Mouse (Mus musculus) midbrain, embryonic 16.5 days (tissue): ENCODE measurements at regions not wholly inside any gene's neighbourhood (a gene's known extent, or its start where the extent isn't known, plus 50 kb on each side); places are given as distances from the start of the nearest gene placed in this dataset.

ENCODE experiments used
- ATAC-seq: fragments of 200-750 bp; cut with Nextera tagmentation; 2 replicates; pipeline ENCODE4 v1.8.0; 2017; ENCODE audit warnings: moderate TSS enrichment
- H3K27ac ChIP-seq: fragments of 300-500 bp; sonication (generic); 2 replicates; pipeline ENCODE4 v1.5.1; 2014; ENCODE audit warnings: mild to moderate bottlenecking, low read length, mixed read lengths
- H3K27me3 ChIP-seq: fragments of 300-500 bp; sonication (generic); 2 replicates; pipeline ENCODE4 v1.6.1; 2014; ENCODE audit warnings: low read depth, low read length, mixed read lengths; ENCODE audit not compliant: control insufficient read depth, insufficient read depth
- H3K36me3 ChIP-seq: fragments of 300-500 bp; sonication (generic); 2 replicates; pipeline ENCODE4 v1.6.1; 2014; ENCODE audit warnings: mild to moderate bottlenecking, low read length, moderate library complexity, mixed read lengths; ENCODE audit not compliant: control insufficient read depth, insufficient read depth
- H3K4me1 ChIP-seq: fragments of 300-500 bp; sonication (generic); 2 replicates; pipeline ENCODE4 v1.6.1; 2014; ENCODE audit warnings: mild to moderate bottlenecking, low read length, mixed read lengths; ENCODE audit not compliant: control insufficient read depth, insufficient read depth
- H3K4me2 ChIP-seq: fragments of 300-500 bp; sonication (generic); 2 replicates; pipeline ENCODE4 v1.6.1; 2014; ENCODE audit warnings: mild to moderate bottlenecking, low read length, mixed read lengths
- H3K4me3 ChIP-seq: fragments of 300-500 bp; sonication (generic); 2 replicates; pipeline ENCODE4 v1.5.1; 2014; ENCODE audit warnings: low read depth, mild to moderate bottlenecking, low read length, moderate library complexity, mixed read lengths
- H3K9ac ChIP-seq: fragments of 300-500 bp; sonication (generic); 2 replicates; pipeline ENCODE4 v1.6.1; 2014; ENCODE audit warnings: low read depth, low read length, mixed read lengths
- H3K9me3 ChIP-seq: fragments of 300-500 bp; sonication (generic); replicated peaks from 2 replicates; pipeline ENCODE4 v1.6.1; 2014; ENCODE audit warnings: mild to moderate bottlenecking, low read length, mixed read lengths; ENCODE audit not compliant: control insufficient read depth, poor library complexity, severe bottlenecking
- WGBS: fragments of 180-500 bp; shearing (Covaris S2); extraction: QIAGEN DNeasy Blood & Tissue Kit; methylation state at CpG from one replicate; pipeline ENCODE4 v1.1.7; 2014; 5-methylcytosine and 5-hydroxymethylcytosine counted together

DNA sequence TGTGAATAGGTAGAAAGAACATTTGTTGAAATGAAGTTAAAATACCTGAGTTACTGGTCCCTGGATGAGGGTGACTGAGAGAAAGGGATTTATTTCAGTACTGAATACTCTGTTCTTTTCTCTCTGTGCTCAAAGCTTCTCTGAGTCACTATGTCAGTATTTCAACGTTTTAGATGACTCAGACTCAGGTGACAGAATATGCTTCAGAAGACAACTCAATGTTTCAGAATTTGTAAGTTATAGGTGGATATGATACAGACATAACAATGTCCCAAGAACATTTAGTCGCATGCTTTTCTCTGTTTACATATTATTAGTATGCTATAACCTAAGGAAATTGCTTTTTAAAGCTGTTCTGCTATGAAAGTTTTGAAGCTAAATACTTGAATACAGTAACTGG lies 1069.5 kb downstream of the Adgrl3 start:
- no peak for ATAC-seq
- H3K9ac ChIP-seq, result no peak overlapping the region
- no peak overlapping the region for H3K4me3 ChIP-seq
- no peaks in the 10 kb centered on the region for H3K4me1 ChIP-seq
- H3K9me3 ChIP-seq, result no peaks in the 10 kb centered on the region
- H3K4me2 ChIP-seq, result no peak overlapping the region
- no peak overlapping the region for H3K27ac ChIP-seq
- H3K27me3 ChIP-seq, result no peaks in the 10 kb centered on the region
- no peaks in the 10 kb centered on the region for H3K36me3 ChIP-seq
- WGBS, result 74% methylated on average over 2 of the region's 2 CpGs

DNA sequence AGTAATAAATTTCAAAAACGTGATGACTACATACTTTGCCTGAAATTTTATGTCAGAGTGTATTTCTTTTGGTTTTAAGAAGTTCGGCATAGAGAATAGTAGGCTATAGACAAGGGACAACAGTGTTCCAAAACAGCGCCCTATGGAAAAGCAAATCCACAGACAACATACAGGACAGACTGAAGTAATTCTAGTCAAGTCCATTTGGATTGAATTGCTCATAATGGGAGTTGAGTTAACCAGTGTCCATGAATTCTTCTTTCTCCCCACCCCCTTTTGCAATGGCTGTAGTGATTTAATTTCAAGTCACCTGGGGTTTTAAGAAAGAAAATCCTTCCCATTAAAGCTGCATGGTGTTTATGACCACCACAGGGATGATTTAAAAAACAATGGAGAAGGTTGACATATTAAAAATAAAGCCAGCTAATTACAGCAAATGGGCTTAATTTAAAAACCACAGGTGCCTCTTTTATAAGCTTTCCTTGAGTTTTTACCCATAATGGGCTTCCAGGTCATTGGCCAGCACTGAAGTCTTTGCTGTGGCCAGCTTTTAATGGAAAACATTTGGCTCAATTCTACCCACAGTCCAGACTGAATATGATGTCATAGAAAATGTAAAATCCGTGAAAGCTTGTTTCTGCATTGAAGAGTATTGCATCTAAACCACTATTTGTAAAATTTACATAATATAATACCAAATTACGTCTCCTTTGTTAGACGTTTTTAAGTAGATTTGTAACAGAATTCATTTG lies 1083.3 kb downstream of the Adgrl3 start:
- Histone ChIP-seq H3K4me3 (no peak overlapping the region), H3K9me3 (no peaks in the 10 kb centered on the region), H3K4me2 (no peak overlapping the region), H3K4me1 (no peaks in the 10 kb centered on the region), H3K36me3 (no peaks in the 10 kb centered on the region), H3K27ac (no peak overlapping the region), H3K27me3 (no peaks in the 10 kb centered on the region), H3K9ac (no peak overlapping the region)
- no peak for ATAC-seq
- WGBS, result 85% methylated on average over 6 of the region's 6 CpGs

DNA sequence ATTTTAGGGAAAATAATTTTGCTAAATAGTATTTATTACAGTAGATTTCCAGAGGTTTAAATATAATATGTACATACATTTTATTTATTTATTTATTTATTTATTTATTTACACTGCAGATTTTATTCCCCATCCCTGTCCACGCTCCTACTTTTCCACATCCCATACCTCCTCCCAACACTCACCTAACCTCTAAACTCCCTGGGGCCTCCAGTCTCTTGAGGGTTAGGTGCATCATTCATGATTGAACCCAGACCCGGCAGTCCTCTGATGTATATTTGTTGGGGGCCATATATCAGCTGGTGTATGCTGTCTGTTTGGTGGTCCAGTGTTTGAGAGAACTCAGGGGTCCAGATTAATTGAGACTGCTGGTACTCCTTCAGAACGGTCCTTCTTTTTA lies 1083.9 kb downstream of the Adgrl3 start:
- Histone ChIP-seq H3K27ac (no peak overlapping the region), H3K4me1 (no peaks in the 10 kb centered on the region), H3K9ac (no peak overlapping the region), H3K4me2 (no peak overlapping the region), H3K9me3 (no peaks in the 10 kb centered on the region), H3K36me3 (no peaks in the 10 kb centered on the region), H3K4me3 (no peak overlapping the region), H3K27me3 (no peaks in the 10 kb centered on the region)
- 88% methylated on average over 3 of the region's 3 CpGs for WGBS
- no peak for ATAC-seq

DNA sequence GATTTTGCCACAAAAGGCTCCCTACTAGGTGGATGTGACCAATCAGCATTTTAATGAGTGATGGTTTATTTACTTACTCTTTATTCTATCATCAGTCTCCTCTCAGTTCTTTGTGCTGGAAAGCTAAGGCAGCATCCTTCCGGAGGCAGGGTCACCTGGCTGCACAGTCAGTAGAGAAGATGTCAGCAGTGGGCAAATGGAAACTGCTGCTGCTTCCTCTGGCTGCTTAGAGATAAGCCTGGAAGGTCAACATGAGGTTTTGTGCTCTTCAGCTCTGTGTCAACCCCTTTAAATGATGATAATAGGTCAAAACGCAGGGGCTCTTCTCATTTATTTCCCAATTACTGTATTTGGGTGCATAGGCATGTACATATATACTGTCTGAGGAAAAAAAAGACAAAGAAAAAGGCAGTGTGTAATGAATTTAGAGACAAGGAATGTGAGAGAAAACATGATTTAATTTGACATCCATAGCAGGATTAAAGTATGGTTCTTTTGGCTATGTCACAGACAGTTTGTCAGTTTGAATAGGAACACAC lies 1106.1 kb downstream of the Adgrl3 start:
- Histone ChIP-seq H3K27me3 (no peaks in the 10 kb centered on the region), H3K4me3 (no peak overlapping the region), H3K4me2 (no peak overlapping the region), H3K4me1 (no peaks in the 10 kb centered on the region), H3K27ac (no peak overlapping the region), H3K36me3 (no peaks in the 10 kb centered on the region), H3K9ac (no peak overlapping the region), H3K9me3 (no peaks in the 10 kb centered on the region)
- WGBS, result 25% methylated on average over 2 of the region's 2 CpGs
- ATAC-seq, result no peak

DNA sequence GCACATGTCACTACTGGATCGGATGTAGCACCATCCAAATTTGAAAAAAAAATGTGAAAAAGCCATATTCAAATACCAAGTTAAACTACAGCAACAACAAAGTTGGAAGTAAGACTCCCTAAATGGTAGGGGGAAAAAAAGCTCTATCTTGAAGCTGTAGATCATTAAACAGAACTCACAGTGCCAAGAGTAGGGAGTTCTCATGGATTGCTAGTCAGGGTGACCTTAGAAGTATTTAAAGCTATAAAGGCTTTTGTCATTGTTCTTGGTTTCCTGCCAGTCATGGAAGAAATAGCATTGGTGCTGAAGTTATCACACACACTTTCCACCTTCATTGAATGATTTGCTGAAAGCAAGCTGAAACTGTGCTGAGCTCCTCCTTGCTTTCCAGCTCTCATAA lies 1122.1 kb downstream of the Adgrl3 start:
- no peak overlapping the region for H3K9ac ChIP-seq
- no peaks in the 10 kb centered on the region for H3K9me3 ChIP-seq
- no peak overlapping the region for H3K4me2 ChIP-seq
- H3K27ac ChIP-seq, result no peak overlapping the region
- 100% methylated on average over 1 of the region's 1 CpGs for WGBS
- no peaks in the 10 kb centered on the region for H3K4me1 ChIP-seq
- ATAC-seq, result no peak
- H3K27me3 ChIP-seq, result no peaks in the 10 kb centered on the region
- H3K36me3 ChIP-seq, result no peaks in the 10 kb centered on the region
- no peak overlapping the region for H3K4me3 ChIP-seq
